Mouse (Mus musculus) gastrocnemius, adult 8-10 months (tissue): ENCODE data around the gene Mpp4. TPM values are rescaled to one million over a fixed set of nuclear protein-coding genes. Genes with fewer than 3 reads are reported as not detected.

Experiments
- DNase-seq, 2 experiments: peaks; one replicate each; pipeline ENCODE4 v3.0.0; 2022; ENCODE audit warnings: low spot score in 2 of 2
- total RNA-seq, 4 experiments: library from RNA; stranded (reverse); gene quantifications; 2 replicates each; pipeline ENCODE4 v1.2.4; 2022

The Mpp4 gene
- under 1 TPM in 2 of 4 experiments, not detected in 2; 0.11 to 0.13 TPM for total RNA-seq

DNA sequence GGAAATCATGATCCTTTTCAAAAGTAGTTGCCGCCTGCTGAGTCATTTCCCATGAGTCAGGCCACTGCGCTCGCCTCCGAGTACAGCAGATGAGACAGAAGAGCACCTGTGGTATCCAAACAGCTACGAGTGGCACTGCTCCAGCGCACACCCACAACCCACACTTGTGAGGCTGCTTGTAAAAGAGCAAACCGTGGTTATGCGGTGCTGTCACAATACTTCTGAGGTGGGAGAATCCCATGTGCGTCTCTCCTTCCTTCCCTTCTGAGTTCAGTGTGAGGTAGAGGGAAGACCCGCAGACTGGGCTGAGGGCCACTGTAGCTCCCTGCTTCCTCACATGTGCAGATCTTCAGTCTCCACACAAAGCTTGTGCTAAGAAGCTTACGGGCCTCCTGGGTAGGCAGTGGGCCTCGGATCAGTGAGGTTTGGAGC lies at the start of gene Mpp4:
TSS of gene Mpp4 (minus strand) at position 360 of the 432 bp plus-strand sequence.
- DNase-seq = no peak

DNA sequence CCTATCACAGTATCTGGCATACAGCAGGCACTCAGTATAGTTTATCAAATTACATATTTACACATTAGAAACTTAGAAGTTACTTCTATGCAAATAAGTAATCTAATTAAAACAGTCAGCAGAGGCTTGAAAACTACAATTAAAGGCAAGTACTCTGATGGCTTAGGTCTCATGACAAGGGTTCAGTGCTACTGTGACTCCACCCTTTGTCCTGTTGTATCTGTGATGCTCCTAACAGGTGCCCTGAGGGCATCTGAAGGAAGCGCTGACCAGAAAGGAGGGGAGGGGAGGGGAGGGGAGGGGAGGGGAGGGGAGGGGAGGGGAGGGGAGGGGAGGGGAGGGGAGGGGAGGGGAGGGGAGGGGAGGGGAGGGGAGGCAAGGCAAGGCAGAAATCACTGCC lies 49.8 kb upstream of the Mpp4 start:
- no peak for DNase-seq

DNA sequence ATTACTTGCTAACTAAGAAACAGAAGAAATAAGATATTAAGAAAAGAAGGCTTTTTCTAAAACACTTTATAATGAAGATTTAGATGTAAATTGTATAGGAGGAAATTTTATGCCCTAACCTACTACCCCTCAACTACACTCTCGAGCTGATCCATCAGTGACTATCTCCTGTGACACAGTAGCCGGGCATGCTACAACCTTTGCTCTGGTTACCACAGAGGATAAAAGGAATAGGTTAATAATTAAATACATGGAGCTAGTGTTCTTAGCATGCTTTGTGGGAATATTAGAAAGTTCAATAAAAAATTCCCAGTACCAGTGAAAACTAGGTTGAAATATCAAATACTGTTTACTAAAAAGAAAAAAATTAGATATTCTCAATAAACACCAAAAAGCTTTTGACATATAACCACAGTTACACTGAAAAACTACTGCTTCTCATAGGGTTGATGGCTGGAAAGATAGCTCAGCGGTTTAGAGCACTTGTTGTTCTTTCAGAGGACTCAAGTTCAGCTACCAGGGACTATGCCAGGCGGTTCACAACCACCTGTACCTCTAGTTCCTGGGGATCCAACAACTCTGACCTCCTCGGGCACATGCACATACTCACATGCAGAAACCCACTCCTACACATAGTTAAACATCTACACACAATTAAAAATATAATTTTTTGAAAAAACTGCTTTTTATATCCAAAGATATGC lies 49.0 kb upstream of the Mpp4 start:
- no peak for DNase-seq

DNA sequence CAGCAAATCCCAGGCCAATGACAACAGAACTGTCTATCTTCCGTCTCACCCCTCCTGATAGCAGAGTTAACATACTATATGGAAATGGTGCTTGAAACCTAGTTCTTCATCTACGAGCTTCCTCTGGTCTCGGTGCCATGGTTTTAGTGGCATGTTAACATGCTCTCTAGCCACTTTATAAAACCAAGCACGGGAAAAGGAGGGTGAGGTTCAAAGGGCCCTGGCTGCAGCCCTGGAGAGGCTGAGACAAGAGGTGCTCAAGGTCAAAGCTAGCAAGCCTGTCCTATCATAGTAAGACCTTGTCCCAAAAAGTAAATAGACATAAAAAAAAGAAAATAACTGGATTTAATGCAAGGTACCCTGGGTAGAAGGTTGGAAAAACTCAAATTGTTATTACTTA lies 48.5 kb upstream of the Mpp4 start:
- no peak for DNase-seq

DNA sequence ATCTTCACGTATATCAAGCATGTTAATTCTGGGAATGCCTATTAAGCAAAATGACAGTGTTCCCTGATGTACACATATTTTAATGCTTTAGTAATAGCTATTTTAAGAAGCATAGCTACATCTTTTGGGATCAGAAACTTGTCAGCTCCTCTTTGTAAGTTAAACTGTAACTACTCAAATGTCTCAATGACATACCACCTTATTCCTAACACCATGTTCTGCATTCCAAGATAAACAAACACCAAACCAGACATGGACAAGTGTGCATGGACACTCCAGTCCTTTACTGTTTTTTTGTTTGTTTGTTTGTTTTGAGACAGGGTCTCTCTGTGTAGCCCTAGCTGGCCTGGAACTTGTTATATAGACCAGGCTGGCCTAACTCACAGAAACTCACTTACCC lies 45.1 kb upstream of the Mpp4 start:
- DNase-seq = no peak

DNA sequence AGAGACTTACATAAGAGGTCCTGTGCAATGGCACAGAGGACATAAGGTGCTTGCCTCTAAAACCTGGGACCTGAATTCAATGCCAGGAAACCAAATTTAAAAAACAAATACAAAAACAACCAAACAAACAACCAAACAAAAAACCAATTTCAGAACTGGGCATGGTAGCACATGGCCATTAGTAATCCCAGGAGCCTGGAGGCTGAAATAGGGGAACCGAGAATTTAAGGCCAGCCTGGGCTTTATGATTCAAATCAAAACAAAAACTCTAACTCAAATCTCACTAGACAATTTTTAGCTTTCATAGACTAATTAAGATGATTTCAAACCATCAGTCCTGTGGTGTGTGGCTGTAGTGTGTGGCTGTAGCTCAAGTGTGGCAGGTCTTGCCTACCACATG lies 41.3 kb upstream of the Mpp4 start:
- no peak for DNase-seq

DNA sequence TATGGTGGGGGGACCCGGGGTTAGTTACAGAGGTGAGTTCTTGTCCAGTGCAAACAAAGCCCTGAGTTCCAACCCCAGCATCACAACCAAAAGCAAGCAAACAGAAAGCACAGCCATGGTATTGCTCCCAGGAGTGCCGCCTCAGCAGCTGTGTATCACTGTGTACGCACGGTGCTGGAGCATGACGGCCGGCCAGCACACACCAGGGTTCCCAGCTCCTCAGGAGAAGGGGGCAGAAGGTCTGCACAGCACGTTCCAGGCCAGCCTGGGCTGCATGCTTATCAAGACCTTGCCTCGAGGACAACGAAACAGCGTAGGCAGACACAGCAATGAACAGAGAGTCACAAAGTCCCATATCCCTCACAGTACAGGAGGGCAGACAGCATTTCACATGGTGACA lies 39.2 kb upstream of the Mpp4 start:
- DNase-seq = no peak

DNA sequence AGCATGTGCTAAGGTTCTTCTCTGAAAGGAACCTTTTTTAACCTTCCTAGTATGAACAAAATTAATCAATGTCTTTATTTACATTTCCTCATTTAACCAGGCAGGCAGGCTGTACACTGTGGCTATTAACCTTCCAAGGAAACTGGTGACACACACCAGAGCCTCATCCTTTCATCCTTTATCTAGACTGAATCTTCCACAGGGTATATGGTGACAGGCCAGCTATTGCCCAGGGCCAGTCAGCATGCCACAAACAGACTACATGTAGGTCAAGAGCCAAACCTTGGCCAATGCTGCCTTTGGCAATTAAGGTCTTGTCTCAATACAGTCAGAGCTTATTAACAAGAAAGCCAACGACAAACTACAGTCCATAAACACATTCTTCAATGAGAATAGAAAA lies 38.4 kb upstream of the Mpp4 start:
- no peak for DNase-seq

DNA sequence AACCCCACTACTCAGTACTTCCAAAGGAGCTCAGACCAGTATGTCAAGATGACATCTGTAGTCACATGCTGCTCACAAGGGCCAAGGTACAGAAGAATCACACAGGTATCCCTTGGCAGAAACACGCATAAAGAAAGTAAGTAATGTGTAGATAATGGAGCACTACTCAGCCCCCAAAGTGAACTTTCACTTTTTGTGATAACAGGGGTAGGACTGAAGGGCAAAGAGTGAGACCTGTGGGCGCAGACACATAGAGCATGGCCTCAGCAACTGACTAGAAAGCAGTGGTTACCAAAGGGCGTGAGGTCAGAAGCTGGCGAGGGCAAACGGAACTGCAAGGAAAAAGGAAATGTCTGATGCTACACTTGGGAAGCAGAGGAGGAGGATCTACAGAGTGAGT lies 37.8 kb upstream of the Mpp4 start:
- no peak for DNase-seq

DNA sequence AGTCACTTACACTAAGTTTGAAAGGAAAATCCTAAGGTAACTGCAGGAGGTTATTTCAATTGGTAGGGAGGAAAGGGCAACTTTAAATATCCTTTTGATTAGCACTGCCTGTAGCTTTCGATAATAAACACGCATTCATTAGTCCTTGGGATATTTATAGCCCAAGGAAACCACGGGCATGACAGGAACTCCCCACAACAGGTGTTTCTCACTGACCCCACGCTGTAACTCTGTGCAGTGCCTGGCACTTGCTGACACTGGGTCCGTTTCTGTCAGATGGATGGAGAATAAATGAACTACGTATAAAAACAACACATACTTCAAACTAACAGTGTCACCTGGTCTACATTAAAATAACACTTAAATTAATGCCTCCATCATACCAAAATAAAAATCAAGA lies 31.8 kb upstream of the Mpp4 start:
- no peak for DNase-seq

DNA sequence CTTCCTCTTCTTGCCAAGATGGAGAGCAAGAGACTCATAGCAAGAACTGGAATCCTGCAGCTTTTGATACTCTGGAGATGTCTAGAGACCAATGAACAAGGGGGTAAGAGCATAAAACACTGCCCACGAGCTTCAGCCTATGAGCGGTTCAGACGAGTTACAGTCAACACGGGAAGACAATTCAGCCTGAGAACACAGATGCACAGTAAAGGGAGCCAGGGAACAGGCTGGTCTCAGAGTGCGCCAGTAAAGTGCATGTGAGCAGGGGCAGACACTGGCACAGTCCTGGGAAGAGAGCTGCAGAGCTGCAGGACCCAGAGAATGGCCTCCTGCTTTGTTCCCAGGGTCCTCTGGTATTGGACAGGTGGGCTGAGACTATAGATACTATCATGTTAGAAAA lies 24.6 kb upstream of the Mpp4 start:
- DNase-seq = no peak

DNA sequence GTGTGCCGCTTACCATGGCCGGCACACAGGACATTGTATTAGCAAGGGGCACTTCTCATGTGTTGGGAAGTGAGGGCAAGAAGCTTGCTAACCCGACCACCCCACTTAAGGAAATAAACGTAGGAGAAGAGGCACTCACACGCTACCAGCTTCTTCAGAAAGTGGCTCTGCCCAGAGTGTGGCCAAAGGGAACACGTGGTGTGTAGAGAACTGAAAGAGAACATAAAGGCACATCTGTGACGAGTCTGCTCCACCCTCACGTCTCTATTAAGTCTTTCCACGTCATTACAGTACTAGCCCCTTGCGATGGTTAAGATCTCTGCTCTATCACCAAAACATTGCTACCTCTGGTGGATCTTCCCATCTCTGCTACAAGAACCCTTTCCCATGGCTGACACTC lies 23.1 kb upstream of the Mpp4 start:
- DNase-seq = no peak

DNA sequence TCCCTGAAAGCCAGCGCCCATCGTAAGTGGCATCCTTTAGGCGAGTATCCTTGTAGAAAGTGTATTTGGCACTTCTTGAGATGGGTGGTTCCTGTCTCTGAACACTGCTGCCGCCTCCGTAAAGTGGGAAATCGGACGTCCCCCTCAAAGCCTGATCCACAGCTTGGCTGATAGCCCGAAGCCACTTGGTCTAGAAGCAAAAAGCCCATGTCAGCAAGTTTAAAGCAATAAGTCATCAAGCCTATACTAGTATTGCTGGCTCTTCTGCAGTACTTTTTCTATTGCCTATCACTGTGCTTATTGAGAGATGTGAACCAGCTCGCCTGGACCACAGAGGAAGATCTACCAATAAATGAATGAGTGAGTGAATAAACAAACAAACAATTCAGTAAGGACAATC lies 22.2 kb upstream of the Mpp4 start:
- DNase-seq = no peak

DNA sequence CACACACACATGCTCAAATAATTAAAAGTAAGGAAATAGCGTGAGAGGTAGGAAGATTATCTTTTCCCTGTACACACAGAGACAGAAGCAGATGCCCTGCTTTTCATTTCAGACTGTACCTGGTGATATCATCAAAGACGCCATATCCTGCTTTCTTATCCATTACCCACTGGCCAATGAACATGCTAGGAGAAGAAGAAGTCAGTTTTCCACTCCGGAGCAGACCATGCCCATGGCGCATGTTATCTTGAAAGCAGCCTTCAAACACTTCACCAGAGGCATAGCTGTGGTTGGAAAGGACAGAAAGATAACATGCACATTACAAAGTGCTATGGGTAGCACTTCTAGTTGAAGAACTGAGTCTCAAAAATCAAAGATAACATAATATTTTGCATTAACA lies 19.9 kb upstream of the Mpp4 start:
- DNase-seq = no peak

DNA sequence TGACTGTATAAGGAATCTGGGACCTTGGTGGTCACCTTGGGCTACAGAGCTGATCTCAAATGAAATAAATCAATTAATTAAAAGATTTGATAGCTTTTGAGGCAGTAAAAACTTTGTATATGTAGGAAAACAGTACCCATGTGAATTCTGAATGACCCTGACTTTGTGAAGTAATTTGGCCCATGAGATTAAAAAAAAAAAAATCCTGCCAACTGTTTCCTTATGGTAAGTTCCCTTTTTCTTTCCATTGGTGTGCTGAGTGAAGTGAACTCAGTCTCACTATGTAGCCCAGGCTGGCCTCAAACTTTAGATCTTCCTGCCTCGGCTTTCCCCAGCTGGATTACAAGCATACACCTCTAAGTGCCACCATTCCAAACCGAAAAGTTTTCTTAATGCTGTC lies 19.2 kb upstream of the Mpp4 start:
- no peak for DNase-seq

DNA sequence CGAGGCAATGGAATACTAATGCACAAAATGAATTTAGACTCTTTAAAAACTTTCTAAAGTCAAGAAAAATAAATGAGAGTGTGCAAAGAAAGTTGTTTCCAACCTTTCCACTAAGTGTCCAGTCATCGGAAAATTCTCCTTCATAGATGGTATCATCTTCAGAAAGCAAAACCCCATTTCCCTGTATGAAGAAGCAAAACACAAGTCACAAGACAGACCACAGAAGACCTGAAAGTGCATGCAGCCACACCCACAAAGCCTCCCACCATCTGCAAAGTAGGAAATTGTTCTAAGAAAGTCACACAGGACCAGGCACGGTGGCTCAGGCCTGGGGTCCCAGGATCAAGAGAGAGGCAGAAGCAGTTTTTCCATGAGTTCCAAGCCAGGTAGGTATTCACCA lies 16.8 kb upstream of the Mpp4 start:
- DNase-seq = no peak

DNA sequence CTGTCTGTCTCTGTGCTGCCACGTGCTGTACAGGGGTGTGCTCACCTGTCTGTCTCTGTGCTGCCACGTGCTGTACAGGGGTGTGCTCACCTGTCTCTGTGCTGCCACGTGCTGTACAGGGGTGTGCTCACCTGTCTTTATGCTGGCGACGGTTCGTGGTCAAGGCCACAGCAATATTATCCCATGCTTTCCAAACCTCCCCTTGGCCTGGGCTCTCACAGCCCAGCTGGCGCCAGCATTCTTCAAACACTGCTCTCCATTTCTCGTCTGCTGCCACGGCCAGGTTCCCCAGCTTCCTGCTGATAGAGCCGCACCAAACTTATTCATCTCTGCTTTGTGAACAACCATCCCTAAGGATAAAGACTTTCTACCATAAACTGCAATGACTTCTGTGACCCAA lies 15.2 kb upstream of the Mpp4 start:
- no peak for DNase-seq

DNA sequence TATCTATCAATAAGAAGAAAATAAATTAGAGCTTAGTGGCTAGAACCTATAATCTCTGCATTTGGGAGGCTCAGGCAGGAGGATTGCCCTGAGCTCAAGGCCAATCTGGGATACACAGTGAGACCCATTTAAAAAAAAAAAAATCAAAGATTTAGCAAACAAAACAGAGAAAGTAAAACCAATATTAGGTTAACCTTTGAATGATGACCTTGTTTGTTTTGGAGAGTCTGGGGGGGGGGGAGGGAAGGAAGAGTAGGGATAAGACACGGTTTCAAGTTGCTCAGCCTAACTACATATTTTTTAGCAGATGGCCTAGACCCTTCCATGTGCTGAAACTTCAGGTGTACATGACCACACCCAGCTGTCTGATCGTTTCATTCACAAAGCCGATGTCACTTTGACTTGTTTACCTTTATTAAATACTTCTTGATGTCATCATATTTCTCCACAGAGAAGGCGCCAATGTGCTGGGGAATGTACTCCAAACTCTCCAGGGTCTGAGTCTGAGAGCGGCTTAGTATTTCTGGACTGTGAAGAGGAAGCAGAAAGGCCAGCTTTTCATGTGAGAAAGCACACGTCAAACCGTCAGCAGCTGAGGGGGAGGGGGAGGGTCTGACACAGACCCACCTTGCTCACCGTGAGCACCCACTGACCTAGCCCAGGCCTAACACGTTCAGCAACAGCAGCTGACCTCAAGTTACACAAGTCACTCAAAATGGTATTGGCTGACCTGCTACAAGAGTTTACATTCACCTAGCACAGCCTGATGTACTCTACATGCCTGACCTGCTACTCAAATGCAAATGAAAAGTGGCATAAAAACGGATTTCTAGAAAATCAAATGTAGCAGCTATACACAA lies 11.6 kb upstream of the Mpp4 start:
- no peak for DNase-seq

DNA sequence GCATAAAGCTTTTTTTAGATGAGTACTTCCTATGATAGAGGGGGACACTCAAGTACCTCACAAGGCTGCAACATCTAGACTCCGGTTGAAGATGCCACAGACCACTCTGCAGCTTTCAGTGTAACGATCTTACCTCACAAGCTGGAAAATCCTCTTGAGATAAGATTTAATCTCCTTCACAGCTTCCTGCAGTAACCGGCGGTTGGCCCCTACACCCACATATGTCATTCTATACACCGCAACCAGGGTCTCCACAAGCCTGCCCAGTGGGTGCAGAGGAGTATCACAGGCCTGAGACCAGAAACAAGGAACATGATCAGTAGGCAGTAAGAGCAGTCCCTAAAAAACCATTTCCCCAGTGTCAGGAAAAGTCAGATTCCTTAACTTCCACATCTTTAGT lies 9.8 kb upstream of the Mpp4 start:
- no peak for DNase-seq

DNA sequence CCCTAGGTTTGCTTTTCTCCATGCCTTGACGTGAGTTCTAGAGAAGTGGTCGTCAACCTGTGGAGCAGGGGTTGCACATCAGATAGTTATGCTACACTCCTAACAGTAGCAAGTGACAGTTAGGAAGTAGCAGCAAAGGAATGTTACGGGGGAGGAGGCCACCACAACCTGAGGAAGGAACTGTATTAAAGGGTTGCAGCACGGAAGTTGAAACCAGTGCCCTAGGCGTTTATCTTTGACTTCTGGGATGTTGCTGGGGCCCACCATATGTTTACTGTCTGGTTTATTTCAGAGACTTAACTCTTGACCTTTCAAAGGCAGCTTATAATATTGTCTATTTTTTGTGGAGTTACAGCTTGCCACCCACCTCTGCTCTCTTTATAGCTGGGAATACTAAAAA lies 8.7 kb upstream of the Mpp4 start:
- DNase-seq = no peak

DNA sequence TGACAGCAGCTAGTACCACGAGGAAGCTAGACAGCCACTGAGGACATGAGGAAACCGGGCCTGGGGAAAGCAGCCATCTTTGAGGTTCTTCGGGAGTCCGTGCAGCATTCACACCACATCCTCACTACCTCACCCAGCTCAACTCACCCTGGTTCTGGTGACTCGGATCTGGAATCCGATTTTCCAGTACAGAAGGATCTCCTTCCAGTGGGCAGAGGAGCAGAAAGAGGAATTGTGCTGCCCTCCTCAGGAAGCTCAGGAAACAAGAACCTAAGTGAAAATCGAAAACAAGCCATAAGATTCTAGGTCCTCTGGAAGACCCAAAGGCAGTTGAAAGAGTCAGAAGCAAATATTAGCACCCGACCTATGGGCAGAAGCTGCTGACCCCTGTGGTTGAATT lies 7.1 kb upstream of the Mpp4 start:
- DNase-seq = no peak

DNA sequence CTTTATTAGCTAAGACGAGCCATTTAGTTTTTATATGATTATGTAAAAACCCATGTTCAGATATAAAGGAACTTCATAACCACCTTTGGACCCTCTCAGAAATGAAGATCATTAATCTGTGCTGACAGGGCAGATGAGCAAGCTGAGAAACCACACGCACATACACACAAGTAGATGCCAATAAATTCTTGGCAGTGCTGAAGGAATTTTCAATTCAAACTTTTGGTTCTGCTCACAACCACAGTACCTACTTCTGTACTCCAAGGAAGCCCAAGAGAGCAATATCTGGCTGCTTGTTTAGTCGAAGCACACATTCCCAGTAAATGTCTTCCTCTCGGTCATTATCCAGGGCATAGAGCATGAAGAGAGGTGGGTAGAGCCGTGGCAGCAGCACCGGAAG lies 6.4 kb upstream of the Mpp4 start:
- DNase-seq = no peak

DNA sequence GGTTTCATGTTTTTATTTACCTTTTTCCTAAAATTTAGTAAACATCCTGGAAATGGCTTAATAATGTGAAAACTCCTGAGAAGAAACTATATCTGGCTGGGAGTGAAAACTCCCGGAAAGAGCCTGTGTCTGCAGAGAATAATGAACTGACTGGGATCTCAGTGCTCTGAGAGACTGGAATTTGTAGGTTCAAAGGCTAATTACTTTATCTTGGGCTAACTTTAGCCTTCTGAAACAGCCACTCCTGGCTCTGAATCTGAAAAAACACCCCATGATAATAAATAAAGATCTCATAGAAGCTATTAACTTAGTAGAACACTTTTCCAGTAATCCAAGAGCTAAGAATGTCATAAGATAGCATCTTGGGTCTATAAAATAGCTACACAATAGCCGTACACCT lies 5.4 kb upstream of the Mpp4 start:
- no peak for DNase-seq
